Mouse (Mus musculus): ENCODE data around the gene Gm2042. TPM values are rescaled to one million over a fixed set of nuclear protein-coding genes. Genes with fewer than 3 reads are reported as not detected.
"Not testable (repeated sequence)": the region's sequence is repeated elsewhere in the genome, so short reads cannot be mapped to it uniquely, and the experiment has no call there.

Gm2042 gene
- not detected in 2 replicates for polyA plus RNA-seq (2014; fragmentation: Nextera tagmentation; extraction: Ambion mirVana)

DNA sequence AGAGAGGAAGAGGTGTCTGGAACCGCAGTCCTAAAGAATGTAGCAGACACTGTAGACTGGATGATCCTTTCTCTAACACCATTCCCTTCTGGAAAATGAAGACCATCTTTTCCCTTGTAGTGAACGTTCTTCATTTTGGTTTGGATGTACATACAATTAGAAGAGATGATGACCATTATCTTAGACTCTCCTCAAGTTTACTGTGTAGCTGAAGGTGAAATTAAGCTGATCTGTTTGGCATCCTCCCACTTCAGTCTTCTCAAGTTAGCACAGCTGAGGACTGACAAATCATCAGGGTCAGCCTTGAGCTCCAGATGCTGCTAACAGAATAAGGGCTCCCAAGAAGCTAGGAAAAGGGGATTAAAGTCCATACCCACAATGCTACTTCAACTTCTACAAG is at the start of gene Gm2042:
TSS of gene Gm2042 (plus strand) at position 301 of the 400 bp plus-strand sequence.
- H3K4me2 ChIP-seq; DNase-seq (ENCODE audit: low spot score); ATAC-seq (replicated peaks; ENCODE audit: low FRiP score); H3K27ac ChIP-seq (ENCODE audit: low read depth, low read length); H3K9me3 ChIP-seq (ENCODE audit: control insufficient read depth, low read length); H3K27me3 ChIP-seq (replicated peaks; ENCODE audit: control insufficient read depth, insufficient read depth, low read length); H3K9ac ChIP-seq (ENCODE audit: low read depth, low read length); H3K4me1 ChIP-seq (replicated peaks; ENCODE audit: control insufficient read depth, insufficient read depth, low read length); H3K36me3 ChIP-seq (ENCODE audit: control insufficient read depth, insufficient read depth, low read length); H3K4me3 ChIP-seq (ENCODE audit: low read depth, low read length): not testable (repeated sequence)
- 77% methylated on average over 2 of the region's 2 CpGs for WGBS

DNA sequence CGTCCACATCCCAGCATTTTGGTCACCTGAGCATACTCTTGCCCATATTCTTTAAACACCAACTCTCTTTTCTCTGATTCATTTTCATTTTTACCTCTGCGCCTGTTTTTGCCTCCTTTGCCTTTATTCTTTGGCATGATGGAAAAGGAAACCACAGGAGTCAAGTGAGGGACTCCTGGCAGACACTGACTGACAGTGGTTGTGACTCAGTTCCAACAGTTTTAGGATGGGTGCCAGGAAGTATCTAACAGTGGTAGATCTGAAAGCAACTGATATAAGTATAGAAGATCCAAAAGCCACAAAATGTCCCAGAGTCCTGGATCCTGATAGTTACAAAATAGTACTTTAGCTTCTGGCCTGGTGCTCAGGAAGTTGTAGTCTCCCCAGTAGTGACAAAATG is 34.2 kb upstream of the Gm2042 start, which contains the start of gene Gm2035:
TSS of gene Gm2035 (minus strand) at position 137 of the 400 bp plus-strand sequence.
- ATAC-seq (replicated peaks; ENCODE audit: low FRiP score); H3K9me3 ChIP-seq (ENCODE audit: control insufficient read depth, low read length); H3K4me1 ChIP-seq (replicated peaks; ENCODE audit: control insufficient read depth, insufficient read depth, low read length); H3K4me3 ChIP-seq (ENCODE audit: low read depth, low read length); H3K27ac ChIP-seq (ENCODE audit: low read depth, low read length); H3K9ac ChIP-seq (ENCODE audit: low read depth, low read length); DNase-seq (ENCODE audit: low spot score); H3K36me3 ChIP-seq (ENCODE audit: control insufficient read depth, insufficient read depth, low read length); H3K27me3 ChIP-seq (replicated peaks; ENCODE audit: control insufficient read depth, insufficient read depth, low read length); H3K4me2 ChIP-seq: not testable (repeated sequence)
- WGBS: 66% methylated on average over 2 of the region's 2 CpGs

DNA sequence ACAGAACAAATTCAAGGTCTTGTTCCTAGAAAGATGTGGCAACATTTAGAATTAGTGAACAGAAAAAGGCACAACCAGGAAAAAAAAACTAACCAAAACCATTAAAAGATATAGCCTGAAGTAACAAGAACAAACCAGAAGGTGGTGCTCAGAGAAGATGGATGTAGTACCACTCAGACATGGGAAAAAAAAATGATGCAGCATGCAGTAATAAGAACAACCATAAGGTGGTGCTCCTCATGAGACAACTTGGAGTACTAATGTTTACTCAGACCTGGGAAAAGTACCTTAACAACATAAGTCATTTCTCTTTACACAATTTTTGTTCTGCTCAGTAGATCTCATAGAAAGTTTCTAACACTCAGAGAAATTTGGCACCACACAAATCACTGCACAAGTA is 30.1 kb downstream of the Gm2042 start:
- H3K4me3 ChIP-seq (ENCODE audit: low read depth, low read length); H3K9me3 ChIP-seq (ENCODE audit: control insufficient read depth, low read length); H3K27me3 ChIP-seq (replicated peaks; ENCODE audit: control insufficient read depth, insufficient read depth, low read length); H3K4me2 ChIP-seq; ATAC-seq (replicated peaks; ENCODE audit: low FRiP score); DNase-seq (ENCODE audit: low spot score); H3K27ac ChIP-seq (ENCODE audit: low read depth, low read length); H3K9ac ChIP-seq (ENCODE audit: low read depth, low read length); H3K4me1 ChIP-seq (replicated peaks; ENCODE audit: control insufficient read depth, insufficient read depth, low read length); H3K36me3 ChIP-seq (ENCODE audit: control insufficient read depth, insufficient read depth, low read length): not testable (repeated sequence)

DNA sequence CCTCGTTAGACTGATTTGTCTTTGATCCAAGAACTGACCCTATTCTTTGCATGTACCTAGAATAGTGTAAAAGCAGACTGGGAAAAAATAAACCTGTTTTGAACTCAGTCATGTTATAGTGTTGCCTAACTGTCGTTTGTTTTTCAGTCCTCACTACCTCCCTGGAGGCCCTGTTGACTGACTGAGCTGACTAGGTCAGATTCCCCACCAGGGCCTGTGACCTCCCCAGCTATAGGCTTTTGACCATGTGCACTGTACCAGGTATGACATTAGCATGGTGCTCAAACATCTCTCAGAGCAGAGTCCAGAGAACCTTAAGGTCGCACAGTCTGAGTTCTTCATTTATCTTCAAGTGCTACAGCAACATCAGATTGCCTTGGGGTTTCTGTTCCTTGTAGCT is 50.2 kb downstream of the Gm2042 start:
- DNase-seq (ENCODE audit: low spot score); H3K36me3 ChIP-seq (ENCODE audit: control insufficient read depth, insufficient read depth, low read length); H3K4me2 ChIP-seq; ATAC-seq (replicated peaks; ENCODE audit: low FRiP score); H3K4me1 ChIP-seq (replicated peaks; ENCODE audit: control insufficient read depth, insufficient read depth, low read length); H3K9me3 ChIP-seq (ENCODE audit: control insufficient read depth, low read length); H3K4me3 ChIP-seq (ENCODE audit: low read depth, low read length); H3K27me3 ChIP-seq (replicated peaks; ENCODE audit: control insufficient read depth, insufficient read depth, low read length); H3K27ac ChIP-seq (ENCODE audit: low read depth, low read length); H3K9ac ChIP-seq (ENCODE audit: low read depth, low read length): not testable (repeated sequence)
- 67% methylated on average over 3 of the region's 3 CpGs for WGBS

Other genes starting within 250 kb of the Gm2042 start
- gene Gm21319, start 178.3 kb upstream of the Gm2042 start, polyA plus RNA-seq (2014; fragmentation: Nextera tagmentation; extraction: Ambion mirVana): not detected in 2 replicates
- gene Gm21936, start 158.6 kb upstream of the Gm2042 start, polyA plus RNA-seq (2014; fragmentation: Nextera tagmentation; extraction: Ambion mirVana): not detected in 2 replicates
- not detected in 2 replicates for gene BB287469, start 137.5 kb upstream of the Gm2042 start, polyA plus RNA-seq (2014; fragmentation: Nextera tagmentation; extraction: Ambion mirVana)
- gene Gm2001, start 111.7 kb upstream of the Gm2042 start, polyA plus RNA-seq (2014; fragmentation: Nextera tagmentation; extraction: Ambion mirVana): not detected in 2 replicates
- not detected in 2 replicates for gene Gm2016, start 80.0 kb upstream of the Gm2042 start, polyA plus RNA-seq (2014; fragmentation: Nextera tagmentation; extraction: Ambion mirVana)
- gene Gm2022, start 58.7 kb upstream of the Gm2042 start, polyA plus RNA-seq (2014; fragmentation: Nextera tagmentation; extraction: Ambion mirVana): not detected in 2 replicates
- not detected in 2 replicates for gene Gm2035, start 34.2 kb upstream of the Gm2042 start, polyA plus RNA-seq (2014; fragmentation: Nextera tagmentation; extraction: Ambion mirVana)
- gene Gm2075, start 57.8 kb downstream of the Gm2042 start, polyA plus RNA-seq (2014; fragmentation: Nextera tagmentation; extraction: Ambion mirVana): not detected in 2 replicates
- gene Gm6803, start 64.7 kb downstream of the Gm2042 start, polyA plus RNA-seq (2014; fragmentation: Nextera tagmentation; extraction: Ambion mirVana): not detected in 2 replicates
- not detected in 2 replicates for gene Gm2056, start 72.9 kb downstream of the Gm2042 start, polyA plus RNA-seq (2014; fragmentation: Nextera tagmentation; extraction: Ambion mirVana)
- not detected in 2 replicates for gene Gm16368, start 129.6 kb downstream of the Gm2042 start, polyA plus RNA-seq (2014; fragmentation: Nextera tagmentation; extraction: Ambion mirVana)
- gene Gm10436, start 228.0 kb downstream of the Gm2042 start, polyA plus RNA-seq (2014; fragmentation: Nextera tagmentation; extraction: Ambion mirVana): not detected in 2 replicates